Mouse (Mus musculus): ENCODE results near the gene Slc25a39.

Slc25a39 gene

GRCm38 (mm10) chr11:102411704-102412103 is 4.0 kb upstream of the Slc25a39 start:
- in situ Hi-C loops (cut with MseI, MboI), result loop anchor here (5.0 kb wide), 1 partner anchor 109 kb away; no protein-coding TSS in a partner anchor

- in situ Hi-C loops (cut with MseI, MboI), result loop anchor here (5.0 kb wide), 1 partner anchor 109 kb away; no protein-coding TSS in a partner anchor
Measured at GRCm38 (mm10) chr11:102411061-102411460, 3.3 kb upstream of the Slc25a39 start.

GRCm38 (mm10) chr11:102410345-102410744 is 2.6 kb upstream of the Slc25a39 start:
- in situ Hi-C loops (cut with MseI, MboI), result loop anchor here (5.0 kb wide), 1 partner anchor 108 kb away; no protein-coding TSS in a partner anchor

- in situ Hi-C loops (cut with MseI, MboI), result loop anchor here (5.0 kb wide), 1 partner anchor 108 kb away; no protein-coding TSS in a partner anchor
Measured at GRCm38 (mm10) chr11:102409795-102410330, 2.1 kb upstream of the Slc25a39 start.

- in situ Hi-C loops (cut with MseI, MboI), result no loop called here
Measured at GRCm38 (mm10) chr11:102408888-102409794, 1.4 kb upstream of the Slc25a39 start.

- in situ Hi-C loops (cut with MseI, MboI), result no loop called here
Measured at GRCm38 (mm10) chr11:102408344-102408876, 664 bp upstream of the Slc25a39 start.

- in situ Hi-C loops (cut with MseI, MboI), result no loop called here
Measured at GRCm38 (mm10) chr11:102406900-102407833, 579 bp downstream of the Slc25a39 start.

- in situ Hi-C loops (cut with MseI, MboI), result no loop called here
Measured at GRCm38 (mm10) chr11:102406401-102406800, 1.3 kb downstream of the Slc25a39 start.

GRCm38 (mm10) chr11:102405544-102406285 is 2.0 kb downstream of the Slc25a39 start:
- in situ Hi-C loops (cut with MseI, MboI), result no loop called here

GRCm38 (mm10) chr11:102404161-102405010 is 3.4 kb downstream of the Slc25a39 start:
- in situ Hi-C loops (cut with MseI, MboI), result no loop called here

GRCm38 (mm10) chr11:102403657-102404056 is 4.1 kb downstream of the Slc25a39 start:
- in situ Hi-C loops (cut with MseI, MboI), result no loop called here

- in situ Hi-C loops (cut with MseI, MboI), result no loop called here
Measured at GRCm38 (mm10) chr11:102401898-102402500, 5.7 kb downstream of the Slc25a39 start.

- in situ Hi-C loops (cut with MseI, MboI), result no loop called here
Measured at GRCm38 (mm10) chr11:102400513-102401084, 7.1 kb downstream of the Slc25a39 start.

GRCm38 (mm10) chr11:102399610-102400072 is 8.1 kb downstream of the Slc25a39 start:
- in situ Hi-C loops (cut with MseI, MboI), result no loop called here

GRCm38 (mm10) chr11:102399107-102399506 is 8.6 kb downstream of the Slc25a39 start:
- in situ Hi-C loops (cut with MseI, MboI), result no loop called here

GRCm38 (mm10) chr11:102398007-102398825 is 9.5 kb downstream of the Slc25a39 start:
- in situ Hi-C loops (cut with MseI, MboI), result no loop called here

GRCm38 (mm10) chr11:102396671-102397141 is 11.0 kb downstream of the Slc25a39 start:
- in situ Hi-C loops (cut with MseI, MboI), result no loop called here

GRCm38 (mm10) chr11:102396263-102396662 is 11.5 kb downstream of the Slc25a39 start:
- in situ Hi-C loops (cut with MseI, MboI), result no loop called here
